Mouse (Mus musculus): ENCODE results near the gene Nvl.

DNA sequence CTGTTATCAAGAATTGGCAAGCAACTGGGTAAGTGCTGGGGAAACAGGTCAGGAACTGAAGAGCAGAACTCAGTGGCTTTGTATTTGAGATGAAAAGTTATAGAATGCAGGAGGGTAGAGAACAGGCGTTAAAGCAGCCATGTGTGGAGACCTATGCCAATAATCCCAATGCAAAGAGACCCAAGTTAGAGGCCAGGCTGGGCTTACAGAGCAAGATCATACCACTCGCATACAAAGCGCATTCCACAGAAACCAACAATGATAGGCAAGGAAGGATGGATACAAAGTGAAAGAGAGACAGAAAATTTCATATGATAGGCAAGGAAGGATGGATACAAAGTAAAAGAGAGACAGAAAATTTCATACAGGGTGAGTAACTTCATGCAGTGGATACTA is 6.4 kb upstream of the Nvl start:
- TF ChIP-seq CTCF (IDR thresholded peaks at IDR 0.05; ENCODE audit: control insufficient read depth, insufficient read depth, insufficient read length) (no peak), USF1 (IDR thresholded peaks at IDR 0.05; ENCODE audit: low read depth) (no peak), MAX (IDR thresholded peaks at IDR 0.05) (no peak), MYOD1 (IDR thresholded peaks at IDR 0.05; ENCODE audit: control insufficient read depth, insufficient read length, low read depth) (no peak), FOSL1 (IDR thresholded peaks at IDR 0.05; ENCODE audit: insufficient read depth, low read length, poor library complexity, severe bottlenecking) (no peak), MYOG (IDR thresholded peaks at IDR 0.05; ENCODE audit: control insufficient read depth, extremely low read depth, insufficient read length) (no peak)

Measured in C2C12 (cell line).